Mouse (Mus musculus) spleen, adult 2 months (tissue): ENCODE results near the gene Alcam. TPM values are rescaled to one million over a fixed set of nuclear protein-coding genes. Genes with fewer than 3 reads are reported as not detected.

Source experiments
- DNase-seq, 2 experiments: peaks; one replicate each; pipeline versions ENCODE4 v3.0.0 to v3.0.0-alpha.2; 2012 to 2021; ENCODE audit warnings: low spot score in 2 of 2, low read depth in 1 of 2
- H3K27ac ChIP-seq: fragments of 200-500 bp; 2 replicates; pipeline ENCODE4 v1.5.1; 2012; ENCODE audit warnings: low read length, inconsistent platforms; ENCODE audit not compliant: insufficient read depth
- H3K27me3 ChIP-seq: fragments of 200-500 bp; 2 replicates; pipeline ENCODE4 v1.6.1; 2012; ENCODE audit warnings: mild to moderate bottlenecking, moderate library complexity, low read length, inconsistent platforms; ENCODE audit not compliant: control insufficient read depth, insufficient read depth
- H3K36me3 ChIP-seq: fragments of 200-500 bp; 2 replicates; pipeline ENCODE4 v1.6.1; 2012; ENCODE audit warnings: mild to moderate bottlenecking, low read length, inconsistent platforms; ENCODE audit not compliant: control insufficient read depth, insufficient read depth
- H3K4me1 ChIP-seq: fragments of 200-500 bp; 2 replicates; pipeline ENCODE4 v1.6.1; 2011; ENCODE audit warnings: inconsistent platforms; ENCODE audit not compliant: control insufficient read depth, insufficient read depth, insufficient read length
- H3K4me3 ChIP-seq: fragments of 200-500 bp; 2 replicates; pipeline ENCODE4 v1.5.1; 2011; ENCODE audit warnings: mild to moderate bottlenecking, inconsistent platforms; ENCODE audit not compliant: insufficient read depth, insufficient read length; ENCODE audit errors: extremely low read depth
- CTCF ChIP-seq: fragments of 200-500 bp; IDR thresholded peaks from 2 replicates; pipeline ENCODE4 v1.5.1; 2011; ENCODE audit warnings: mild to moderate bottlenecking, inconsistent platforms; ENCODE audit not compliant: insufficient read depth, insufficient read length, insufficient replicate concordance; ENCODE audit errors: extremely low read depth
- POLR2A ChIP-seq: fragments of 200-500 bp; IDR thresholded peaks from 2 replicates; pipeline ENCODE4 v1.6.1; 2011; ENCODE audit warnings: low read depth, low read length, inconsistent platforms
- WGBS: fragments of 180-500 bp; shearing (Covaris S2); methylation state at CpG from one replicate; pipeline ENCODE4 v1.1.7; 2018; 5-methylcytosine and 5-hydroxymethylcytosine counted together
- polyA plus RNA-seq: library from polyadenylated mRNA; depleted of rRNA; stranded (reverse); fragments of >200 nt; gene quantifications from 2 replicates; pipeline ENCODE4 v1.2.3, GENCODE M21; 2012

The Alcam gene
- polyA plus RNA-seq, 1 experiment, result 2.8 TPM

- 82% methylated on average over 2 of the region's 2 CpGs for WGBS
- Histone ChIP-seq H3K36me3 (no peaks in the 10 kb centered on the region), H3K27ac (no peak overlapping the region), H3K27me3 (no peaks in the 10 kb centered on the region), H3K4me1 (no peaks in the 10 kb centered on the region), H3K4me3 (no peak overlapping the region)
- TF ChIP-seq POLR2A, result no peak
- no peak for TF ChIP-seq CTCF
- DNase-seq, result no peak
Measured at GRCm38 (mm10) chr16:52343467-52344033, 110.3 kb downstream of the Alcam start.

- no peak overlapping the region for H3K4me3 ChIP-seq
- TF ChIP-seq CTCF (no peak), POLR2A (no peak)
- WGBS, result 78% methylated on average over 8 of the region's 8 CpGs
- no peak overlapping the region for H3K27ac ChIP-seq
- DNase-seq, result no peak
- H3K36me3 ChIP-seq, result no peaks in the 10 kb centered on the region
- H3K27me3 ChIP-seq, result no peaks in the 10 kb centered on the region
- H3K4me1 ChIP-seq, result no peaks in the 10 kb centered on the region
Measured at GRCm38 (mm10) chr16:52342694-52343466, 111.0 kb downstream of the Alcam start.

GRCm38 (mm10) chr16:52334084-52334483 is 119.8 kb downstream of the Alcam start:
- 82% methylated on average over 4 of the region's 4 CpGs for WGBS
- no peaks in the 10 kb centered on the region for H3K27me3 ChIP-seq
- no peaks in the 10 kb centered on the region for H3K36me3 ChIP-seq
- no peak for DNase-seq
- H3K4me1 ChIP-seq, result no peaks in the 10 kb centered on the region
- TF ChIP-seq CTCF (no peak), POLR2A (no peak)
- no peak overlapping the region for H3K4me3 ChIP-seq
- no peak overlapping the region for H3K27ac ChIP-seq

GRCm38 (mm10) chr16:52333631-52334030 is 120.2 kb downstream of the Alcam start:
- H3K36me3 ChIP-seq, result no peaks in the 10 kb centered on the region
- no peak overlapping the region for H3K4me3 ChIP-seq
- no peak for DNase-seq
- H3K4me1 ChIP-seq, result no peaks in the 10 kb centered on the region
- 90% methylated on average over 5 of the region's 5 CpGs for WGBS
- no peak overlapping the region for H3K27ac ChIP-seq
- TF ChIP-seq POLR2A, result no peak
- TF ChIP-seq CTCF, result no peak
- H3K27me3 ChIP-seq, result no peaks in the 10 kb centered on the region

GRCm38 (mm10) chr16:52331341-52331830 is 122.5 kb downstream of the Alcam start:
- H3K36me3 ChIP-seq, result no peaks in the 10 kb centered on the region
- H3K4me3 ChIP-seq, result no peak overlapping the region
- no peaks in the 10 kb centered on the region for H3K4me1 ChIP-seq
- no peak for TF ChIP-seq CTCF
- no peak for TF ChIP-seq POLR2A
- no peak overlapping the region for H3K27ac ChIP-seq
- 88% methylated on average over 3 of the region's 3 CpGs for WGBS
- H3K27me3 ChIP-seq, result no peaks in the 10 kb centered on the region
- no peak for DNase-seq

GRCm38 (mm10) chr16:52329420-52329819 is 124.5 kb downstream of the Alcam start:
- no peak overlapping the region for H3K27ac ChIP-seq
- H3K4me1 ChIP-seq, result no peaks in the 10 kb centered on the region
- no peak for TF ChIP-seq POLR2A
- no peak for TF ChIP-seq CTCF
- H3K36me3 ChIP-seq, result no peaks in the 10 kb centered on the region
- no peaks in the 10 kb centered on the region for H3K27me3 ChIP-seq
- DNase-seq, result no peak
- 82% methylated on average over 2 of the region's 2 CpGs for WGBS
- no peak overlapping the region for H3K4me3 ChIP-seq

- H3K4me3 ChIP-seq, result no peak overlapping the region
- DNase-seq, result no peak
- H3K4me1 ChIP-seq, result no peaks in the 10 kb centered on the region
- H3K27ac ChIP-seq, result no peak overlapping the region
- no peaks in the 10 kb centered on the region for H3K36me3 ChIP-seq
- no peak for TF ChIP-seq POLR2A
- WGBS, result 83% methylated on average over 1 of the region's 1 CpGs
- H3K27me3 ChIP-seq, result no peaks in the 10 kb centered on the region
Measured at GRCm38 (mm10) chr16:52319229-52319628, 134.6 kb downstream of the Alcam start.
